Mouse (Mus musculus) hindbrain, embryonic 11.5 days (tissue): ENCODE data around the gene Vwa5b2. TPM values are rescaled to one million over a fixed set of nuclear protein-coding genes. Genes with fewer than 3 reads are reported as not detected.
A peak's percentile ranks its signal among the peaks of the same experiment; 100 is the strongest.

ENCODE experiments used
- ATAC-seq: fragments of 200-750 bp; cut with Nextera tagmentation; 2 replicates; pipeline ENCODE4 v1.8.0; 2017; ENCODE audit warnings: mild to moderate bottlenecking, moderate TSS enrichment, moderate library complexity; ENCODE audit not compliant: low FRiP score
- DNase-seq: peaks from one replicate; pipeline ENCODE4 v3.0.0-alpha.2; 2015; ENCODE audit warnings: low spot score
- H3K27ac ChIP-seq: fragments of 300-500 bp; sonication (generic); 2 replicates; pipeline ENCODE4 v1.5.1; 2014; ENCODE audit warnings: mild to moderate bottlenecking, low read depth, low read length
- H3K27me3 ChIP-seq: fragments of 300-500 bp; sonication (generic); 2 replicates; pipeline ENCODE4 v1.6.1; 2014; ENCODE audit warnings: mild to moderate bottlenecking, low read length, moderate library complexity, mixed read lengths; ENCODE audit not compliant: control insufficient read depth, insufficient read depth
- H3K36me3 ChIP-seq: fragments of 300-500 bp; sonication (generic); 2 replicates; pipeline ENCODE4 v1.6.1; 2014; ENCODE audit warnings: mild to moderate bottlenecking, low read length, moderate library complexity, mixed read lengths; ENCODE audit not compliant: control insufficient read depth, insufficient read depth
- H3K4me1 ChIP-seq: fragments of 300-500 bp; sonication (generic); replicated peaks from 2 replicates; pipeline ENCODE4 v1.6.1; 2014; ENCODE audit warnings: low read length, mixed read lengths; ENCODE audit not compliant: control insufficient read depth, insufficient read depth
- H3K4me2 ChIP-seq: fragments of 300-500 bp; sonication (generic); replicated peaks from 2 replicates; pipeline ENCODE4 v1.6.1; 2014; ENCODE audit warnings: mild to moderate bottlenecking, low read depth, low read length
- H3K4me3 ChIP-seq: fragments of 300-500 bp; sonication (generic); 2 replicates; pipeline ENCODE4 v1.5.1; 2014; ENCODE audit warnings: low read depth, low read length
- H3K9ac ChIP-seq: fragments of 300-500 bp; sonication (generic); 2 replicates; pipeline ENCODE4 v1.6.1; 2014; ENCODE audit warnings: low read depth, low read length
- H3K9me3 ChIP-seq: fragments of 300-500 bp; sonication (generic); 2 replicates; pipeline ENCODE4 v1.6.1; 2016; ENCODE audit warnings: low read length; ENCODE audit not compliant: control insufficient read depth
- WGBS: fragments of 180-500 bp; shearing (Covaris S2); extraction: QIAGEN DNeasy Blood & Tissue Kit; methylation state at CpG from one replicate; pipeline ENCODE4 v1.1.7; 2014; 5-methylcytosine and 5-hydroxymethylcytosine counted together
- polyA plus RNA-seq: library from polyadenylated mRNA; unstranded; fragments of >200 nt; fragmentation: Nextera tagmentation; extraction: Ambion mirVana; gene quantifications from 2 replicates; pipeline ENCODE4 v1.2.1, GENCODE M21; 2014

Vwa5b2 gene
- polyA plus RNA-seq = 1.6 and 4.1 TPM in 2 replicates

DNA sequence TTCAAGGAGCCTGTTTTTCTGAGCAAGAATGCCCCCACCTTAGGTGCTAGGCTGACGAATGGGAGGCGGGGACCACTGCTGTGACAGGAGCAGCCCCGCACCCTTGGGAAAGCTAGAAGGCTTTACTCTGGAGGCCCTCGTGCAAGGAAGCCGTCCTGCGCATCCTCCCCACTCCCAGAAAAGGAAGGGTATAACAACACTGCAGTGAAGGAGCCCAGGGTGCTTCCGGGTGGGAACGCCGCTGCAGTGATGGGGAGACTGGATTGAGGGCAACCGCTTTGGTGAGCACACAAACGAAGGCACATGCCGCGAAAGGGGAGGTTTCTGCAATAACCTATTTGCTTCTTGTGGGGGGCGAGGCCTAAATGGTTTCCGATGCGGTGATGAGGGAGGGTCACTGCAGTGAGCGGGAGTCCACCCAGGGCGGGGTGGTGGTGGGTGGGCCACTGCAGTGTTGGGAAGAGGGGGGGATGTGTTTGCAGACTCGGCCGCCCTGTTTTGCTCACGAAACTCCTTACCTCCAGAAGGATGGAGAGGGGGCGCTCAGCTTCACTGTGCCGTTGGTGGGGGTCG lies at the start of gene Vwa5b2:
Vwa5b2 (plus strand) TSS at position 106 of the 573 bp plus-strand sequence.
- DNase-seq = peak; percentile 58
- H3K27me3 ChIP-seq = peaks cover 50% of the 10 kb centered on the region
- WGBS = under 1% methylated on average over 22 of the region's 24 CpGs

DNA sequence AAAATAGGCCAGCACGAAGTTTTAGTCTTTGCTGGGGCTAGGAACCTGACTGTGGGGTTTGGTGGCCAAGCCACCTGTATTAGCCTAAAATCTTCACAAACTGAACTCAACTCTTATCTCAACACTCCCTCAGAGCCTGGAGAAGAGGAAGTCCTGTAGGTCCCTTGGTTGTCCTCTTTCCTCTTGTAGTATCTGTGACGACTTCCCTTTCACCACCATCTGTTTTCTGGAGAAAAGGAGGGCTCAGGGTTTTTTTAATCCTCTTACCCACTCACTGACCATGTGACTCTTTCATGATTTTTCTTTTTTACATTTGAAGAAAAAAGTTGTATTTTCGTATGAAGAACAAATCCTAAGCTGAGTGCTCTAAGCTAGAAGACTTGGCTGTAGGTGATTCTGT lies 49.6 kb upstream of the Vwa5b2 start:
- 75% methylated on average over 3 of the region's 3 CpGs for WGBS

More for the DNA sequence above, at the start of gene Vwa5b2:
- Histone ChIP-seq H3K4me1 (peaks cover 10% of the 10 kb centered on the region), H3K4me2 (peak within 1 kb of the TSS; percentile 74), H3K4me3 (peak within 1 kb of the TSS; percentile 49), H3K9ac (peak within 1 kb of the TSS; percentile 40), H3K27ac (no peak within 1 kb of the TSS), H3K36me3 (no peaks in the 10 kb centered on the region), H3K9me3 (no peaks in the 10 kb centered on the region)
- peak; percentile 40 for ATAC-seq

DNA sequence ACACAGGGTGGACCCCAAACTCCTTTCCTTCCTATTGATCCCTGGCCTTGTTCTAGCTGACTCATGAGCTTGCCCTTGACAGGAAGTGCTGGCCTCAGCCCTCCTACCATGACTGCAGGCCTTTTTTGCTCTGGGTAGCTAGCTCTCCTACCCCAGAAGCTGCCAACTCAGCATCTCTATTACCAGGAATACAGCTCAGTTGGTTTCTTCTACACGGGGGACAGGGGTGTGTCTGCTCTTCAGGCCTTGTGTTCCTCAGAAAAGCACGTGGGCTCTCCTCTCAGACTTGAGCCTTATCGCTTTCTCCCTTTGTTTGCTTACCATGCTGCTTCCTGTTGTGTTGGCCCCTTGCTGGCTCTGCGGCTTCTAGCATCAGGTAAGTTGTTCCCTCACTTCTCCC lies 48.8 kb upstream of the Vwa5b2 start:
- H3K4me2 ChIP-seq = no peak overlapping the region
- ATAC-seq (no peak), DNase-seq (no peak)
- WGBS = 94% methylated on average over 4 of the region's 4 CpGs
- peaks cover 18% of the 10 kb centered on the region; the same call in 1 of the 2 replicates for H3K36me3 ChIP-seq
- no peaks in the 10 kb centered on the region for H3K27me3 ChIP-seq
- H3K27ac ChIP-seq = no peak overlapping the region
- no peak overlapping the region for H3K9ac ChIP-seq
- H3K4me3 ChIP-seq = no peak overlapping the region
- peaks cover 11% of the 10 kb centered on the region; the same call in 1 of the 2 replicates for H3K4me1 ChIP-seq
- no peaks in the 10 kb centered on the region for H3K9me3 ChIP-seq

More for the DNA sequence above, 49.6 kb upstream of the Vwa5b2 start:
- no peak for DNase-seq
- H3K4me3 ChIP-seq = no peak overlapping the region
- no peaks in the 10 kb centered on the region for H3K27me3 ChIP-seq
- ATAC-seq = no peak
- H3K4me2 ChIP-seq = no peak overlapping the region
- no peaks in the 10 kb centered on the region for H3K9me3 ChIP-seq
- H3K36me3 ChIP-seq = peaks cover 18% of the 10 kb centered on the region; the same call in 1 of the 2 replicates
- no peak overlapping the region for H3K27ac ChIP-seq
- H3K4me1 ChIP-seq = peaks cover 11% of the 10 kb centered on the region; the same call in 1 of the 2 replicates
- H3K9ac ChIP-seq = no peak overlapping the region

DNA sequence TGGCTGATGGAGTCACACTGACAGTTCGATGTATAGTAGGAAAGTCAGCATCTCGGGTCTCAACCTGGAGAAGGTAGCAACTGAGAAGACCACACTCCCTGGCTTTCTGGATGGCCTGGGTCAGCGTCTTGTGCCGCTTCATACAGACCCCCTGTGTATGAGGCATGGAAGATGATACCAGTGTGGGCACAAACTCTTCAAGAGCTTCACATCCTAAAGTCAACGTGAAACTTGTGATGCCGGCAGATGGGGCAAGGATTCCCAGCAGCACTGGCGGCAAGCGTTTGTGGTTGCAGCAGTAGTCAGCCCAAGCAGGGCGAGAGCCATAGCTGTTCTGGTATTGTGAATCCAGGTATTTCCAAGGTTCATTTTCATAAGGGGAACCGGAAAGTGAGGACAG lies 43.6 kb upstream of the Vwa5b2 start:
- no peaks in the 10 kb centered on the region for H3K27me3 ChIP-seq
- no peaks in the 10 kb centered on the region for H3K9me3 ChIP-seq
- no peak overlapping the region for H3K4me3 ChIP-seq
- no peak overlapping the region for H3K27ac ChIP-seq
- no peak for ATAC-seq
- no peak for DNase-seq
- H3K4me1 ChIP-seq = peaks cover 3% of the 10 kb centered on the region; the same call in 1 of the 2 replicates
- 93% methylated on average over 10 of the region's 10 CpGs for WGBS
- no peak overlapping the region for H3K9ac ChIP-seq
- H3K36me3 ChIP-seq = peaks cover 16% of the 10 kb centered on the region; the same call in 1 of the 2 replicates
- H3K4me2 ChIP-seq = no peak overlapping the region

DNA sequence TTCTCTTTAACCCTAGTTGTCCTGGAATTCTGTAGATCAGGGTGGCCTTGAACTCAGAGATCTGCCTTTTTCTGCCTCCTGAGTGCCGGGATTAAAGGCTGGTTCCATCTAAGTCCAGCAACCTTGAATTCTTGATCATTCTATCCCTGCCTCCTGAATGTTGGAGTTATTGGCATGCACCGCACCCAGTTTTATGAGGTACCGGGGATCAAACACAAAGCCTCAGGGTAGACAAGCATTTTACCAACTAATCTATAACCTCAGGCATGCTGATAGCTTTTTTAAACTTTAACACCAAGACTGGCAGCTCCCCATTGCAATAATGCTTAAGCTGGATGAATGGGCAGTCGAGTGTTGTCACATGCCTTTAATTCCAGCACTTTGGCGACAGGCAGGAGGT lies 41.8 kb upstream of the Vwa5b2 start:
- H3K27ac ChIP-seq = no peak overlapping the region
- peaks cover 10% of the 10 kb centered on the region; the same call in 1 of the 2 replicates for H3K36me3 ChIP-seq
- no peak overlapping the region for H3K9ac ChIP-seq

DNA sequence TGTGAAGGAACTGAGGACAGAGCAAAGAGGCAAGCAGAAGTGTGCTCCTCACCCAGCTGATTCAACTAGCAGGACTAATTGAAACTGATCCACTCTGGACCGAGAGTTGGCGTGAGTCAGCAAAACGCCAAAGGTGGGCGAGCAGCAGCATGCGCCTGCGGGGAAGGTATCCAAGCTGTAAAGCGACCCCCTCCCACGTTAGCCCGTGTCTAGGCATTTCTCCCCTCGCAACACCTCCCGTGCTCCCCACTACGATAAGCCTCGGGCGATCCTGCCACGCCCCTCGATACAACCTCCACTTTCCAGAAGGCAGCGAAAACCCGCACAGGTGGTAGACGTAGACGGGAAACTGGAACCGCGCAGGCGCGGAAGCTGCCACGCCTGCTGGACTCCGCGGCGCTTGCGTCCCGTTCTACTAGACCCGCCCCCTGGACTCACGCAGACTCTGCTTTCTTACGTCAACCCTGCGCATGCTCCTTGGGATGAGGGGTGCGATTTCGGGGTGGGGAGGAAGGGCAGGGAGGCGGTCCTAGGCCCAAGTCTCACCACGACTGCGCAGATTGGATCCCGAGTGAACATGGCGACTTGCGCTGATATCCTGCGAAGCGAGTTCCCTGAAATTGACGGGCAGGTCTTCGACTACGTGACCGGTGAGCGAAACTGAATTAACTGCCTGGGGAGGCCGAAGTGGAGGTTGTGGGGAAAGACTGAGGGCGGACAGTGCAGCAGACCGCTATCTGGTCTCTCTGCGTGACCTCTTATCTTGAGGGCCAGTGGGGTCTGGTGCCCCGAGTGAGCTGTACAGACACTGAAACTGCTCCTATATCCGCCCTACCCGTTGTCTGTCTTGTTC lies 40.9 kb upstream of the Vwa5b2 start, which contains the start of gene Abcf3:
Abcf3 (plus strand) TSS at position 482 of the 853 bp plus-strand sequence.
- H3K4me2 ChIP-seq = peak within 1 kb of the TSS; percentile 59
- WGBS = under 1% methylated on average over 56 of the region's 56 CpGs
- peak within 1 kb of the TSS; percentile 56 for H3K4me3 ChIP-seq
- no peak within 1 kb of the TSS for H3K27ac ChIP-seq
- DNase-seq (peak; percentile 99), ATAC-seq (peak; percentile 99)
- H3K9me3 ChIP-seq = no peaks in the 10 kb centered on the region
- H3K36me3 ChIP-seq = peaks cover 10% of the 10 kb centered on the region; the same call in 1 of the 2 replicates
- H3K4me1 ChIP-seq = peaks cover 3% of the 10 kb centered on the region; the same call in 1 of the 2 replicates
- peak within 1 kb of the TSS; percentile 57 for H3K9ac ChIP-seq
- no peaks in the 10 kb centered on the region for H3K27me3 ChIP-seq

More for the DNA sequence above, 41.8 kb upstream of the Vwa5b2 start:
- Histone ChIP-seq H3K9me3 (no peaks in the 10 kb centered on the region), H3K27me3 (no peaks in the 10 kb centered on the region), H3K4me2 (peak overlapping the region; percentile 59; the same call in 1 of the 2 replicates), H3K4me3 (no peak overlapping the region; the same call in 1 of the 2 replicates), H3K4me1 (peaks cover 3% of the 10 kb centered on the region; the same call in 1 of the 2 replicates)
- WGBS = 61% methylated on average over 5 of the region's 5 CpGs
- ATAC-seq (no peak), DNase-seq (no peak)

DNA sequence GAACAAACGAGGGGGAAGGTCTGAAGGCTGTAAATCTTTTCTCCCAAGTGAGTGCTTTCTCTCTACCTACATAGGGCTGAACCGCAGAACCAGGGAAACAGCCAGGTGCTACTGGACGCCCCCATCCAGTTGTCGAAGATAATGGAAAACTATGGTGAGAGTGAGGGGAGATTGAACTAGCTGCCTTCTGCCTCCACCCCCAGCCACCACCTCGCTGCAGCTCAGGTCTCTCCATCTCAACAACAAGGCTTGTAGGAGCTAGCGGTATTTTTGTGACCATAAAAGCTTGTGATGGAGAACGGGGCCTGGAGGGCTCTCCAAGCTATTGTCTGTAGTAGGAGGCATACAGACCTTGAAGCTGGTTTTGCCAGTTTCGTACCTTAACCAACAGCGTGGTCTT lies 40.1 kb upstream of the Vwa5b2 start:
- peaks cover 3% of the 10 kb centered on the region; the same call in 1 of the 2 replicates for H3K4me1 ChIP-seq
- WGBS = 52% methylated on average over 9 of the region's 9 CpGs
- H3K4me2 ChIP-seq = peak overlapping the region; percentile 48
- H3K9me3 ChIP-seq = no peaks in the 10 kb centered on the region
- H3K27me3 ChIP-seq = no peaks in the 10 kb centered on the region
- peaks cover 6% of the 10 kb centered on the region; the same call in 1 of the 2 replicates for H3K36me3 ChIP-seq
- DNase-seq (no peak), ATAC-seq (no peak)
- H3K4me3 ChIP-seq = peak overlapping the region; percentile 56
- peak overlapping the region; percentile 57 for H3K9ac ChIP-seq
- no peak overlapping the region for H3K27ac ChIP-seq

DNA sequence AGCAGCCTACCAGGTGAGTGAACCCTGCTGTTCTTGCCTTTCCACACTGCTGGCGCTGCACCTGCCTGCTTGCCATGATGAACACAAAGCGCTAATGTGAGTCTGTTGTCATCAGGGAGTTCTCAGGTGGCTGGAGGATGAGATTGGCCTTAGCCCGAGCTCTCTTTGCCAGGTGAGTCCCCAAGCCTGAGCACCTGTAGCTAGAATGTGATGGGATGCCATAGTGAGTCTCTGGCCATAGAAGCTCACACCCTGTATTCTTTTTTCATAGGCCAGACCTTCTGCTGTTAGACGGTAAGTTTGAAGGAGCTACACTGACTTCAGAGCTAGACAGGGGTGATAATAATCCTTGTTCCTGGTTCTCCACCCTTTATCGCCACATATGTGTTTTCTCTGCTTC lies 37.6 kb upstream of the Vwa5b2 start:
- H3K27me3 ChIP-seq = no peaks in the 10 kb centered on the region
- H3K9ac ChIP-seq = no peak overlapping the region
- H3K4me3 ChIP-seq = no peak overlapping the region
- H3K4me1 ChIP-seq = peaks cover 3% of the 10 kb centered on the region; the same call in 1 of the 2 replicates
- H3K4me2 ChIP-seq = no peak overlapping the region
- WGBS = 95% methylated on average over 5 of the region's 5 CpGs
- ATAC-seq (no peak), DNase-seq (no peak)
- H3K27ac ChIP-seq = no peak overlapping the region
- no peaks in the 10 kb centered on the region for H3K9me3 ChIP-seq
- H3K36me3 ChIP-seq = peaks cover 11% of the 10 kb centered on the region; the same call in 1 of the 2 replicates
